Mouse (Mus musculus): ENCODE data around the gene D7Ertd443e. TPM values are rescaled to one million over a fixed set of nuclear protein-coding genes. Genes with fewer than 3 reads are reported as not detected.

Gene D7Ertd443e
- polyA plus RNA-seq (2012; rRNA removed; ENCODE audit: low replicate concordance), result 0.16 and 0.51 TPM in 2 replicates

DNA sequence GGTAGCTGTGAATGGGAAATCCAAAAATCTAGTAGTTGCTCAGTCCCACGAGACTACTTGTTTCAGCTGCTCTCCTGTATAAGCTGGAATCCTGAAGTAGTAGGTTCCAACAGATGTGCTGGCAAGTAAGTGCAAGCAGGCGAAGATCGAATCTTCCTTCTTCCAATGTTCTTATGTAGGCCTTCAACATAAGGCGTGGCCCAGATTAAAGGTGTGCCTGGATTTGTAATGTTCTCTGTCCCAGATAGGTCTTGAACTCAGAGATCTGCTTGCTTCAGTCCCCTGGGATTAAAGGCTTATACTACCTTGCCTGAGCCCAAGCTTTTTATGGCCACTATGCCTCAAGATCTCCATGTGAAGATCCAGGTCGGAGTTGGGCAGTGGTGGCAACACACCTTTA is at the start of gene D7Ertd443e:
TSS of gene D7Ertd443e (minus strand) at position 101 of the 400 bp plus-strand sequence.

DNA sequence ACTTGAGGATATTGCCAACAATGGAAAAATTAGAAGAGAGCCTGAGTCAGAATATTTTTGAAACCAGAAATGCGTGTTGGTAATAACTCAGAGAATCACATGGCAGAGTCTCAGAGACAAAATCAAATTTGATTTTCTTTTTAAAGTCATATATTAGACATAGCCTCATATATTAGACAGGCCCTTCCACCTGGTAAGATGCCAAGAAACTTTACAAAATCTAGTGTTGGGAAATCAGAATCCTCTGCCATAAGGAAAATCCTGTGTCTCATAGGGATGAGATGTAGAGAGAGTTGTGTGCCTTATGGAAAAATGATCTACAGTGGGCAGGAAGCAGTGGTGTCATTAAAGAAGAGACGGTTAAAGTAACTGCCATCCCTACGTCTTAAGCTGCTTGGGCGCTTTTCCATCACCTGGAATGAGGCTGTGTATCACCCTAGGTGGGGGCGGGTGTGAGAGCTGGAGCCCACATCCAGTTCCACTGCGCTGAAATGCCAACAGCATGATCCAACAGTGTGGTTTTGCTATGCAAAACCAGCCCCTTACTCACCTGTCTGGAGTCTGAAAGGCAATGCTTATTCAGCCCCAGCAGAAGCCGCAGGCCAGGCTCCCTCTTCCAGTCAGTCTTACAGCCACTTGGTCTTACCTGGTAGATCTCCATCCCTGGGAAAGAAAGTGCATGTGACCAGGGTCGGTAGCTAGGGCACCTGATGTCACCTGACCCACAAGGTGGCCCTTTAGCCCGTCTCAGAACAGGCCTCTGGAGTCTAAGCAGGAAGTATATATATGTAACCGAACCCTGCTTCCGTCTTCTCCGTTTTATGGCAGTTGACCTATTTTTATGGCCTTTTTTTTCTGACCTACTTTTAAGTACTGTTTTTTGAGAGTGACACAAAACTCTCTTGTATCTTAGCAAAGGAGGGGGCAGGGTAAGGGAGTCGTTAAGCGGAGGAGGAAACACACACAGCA is 153.8 kb downstream of the D7Ertd443e start, which contains the start of gene Adam12:
TSS of gene Adam12 (minus strand) at position 769 of the 969 bp plus-strand sequence.

Other genes with a start within 250 kb of the D7Ertd443e start
- gene Adam12, start 153.5 kb downstream of the D7Ertd443e start, polyA plus RNA-seq (2012; rRNA removed; ENCODE audit: low replicate concordance), result 18.4 and 55.0 TPM in 2 replicates